Mouse (Mus musculus) yolk sac, embryonic 10.5 days (tissue): Measurements from ENCODE around the gene Psme2.

ENCODE experiments used
- DNase-seq: peaks from one replicate; pipeline ENCODE4 v3.0.0-alpha.2; 2017; ENCODE audit warnings: low spot score

Gene Psme2

DNA sequence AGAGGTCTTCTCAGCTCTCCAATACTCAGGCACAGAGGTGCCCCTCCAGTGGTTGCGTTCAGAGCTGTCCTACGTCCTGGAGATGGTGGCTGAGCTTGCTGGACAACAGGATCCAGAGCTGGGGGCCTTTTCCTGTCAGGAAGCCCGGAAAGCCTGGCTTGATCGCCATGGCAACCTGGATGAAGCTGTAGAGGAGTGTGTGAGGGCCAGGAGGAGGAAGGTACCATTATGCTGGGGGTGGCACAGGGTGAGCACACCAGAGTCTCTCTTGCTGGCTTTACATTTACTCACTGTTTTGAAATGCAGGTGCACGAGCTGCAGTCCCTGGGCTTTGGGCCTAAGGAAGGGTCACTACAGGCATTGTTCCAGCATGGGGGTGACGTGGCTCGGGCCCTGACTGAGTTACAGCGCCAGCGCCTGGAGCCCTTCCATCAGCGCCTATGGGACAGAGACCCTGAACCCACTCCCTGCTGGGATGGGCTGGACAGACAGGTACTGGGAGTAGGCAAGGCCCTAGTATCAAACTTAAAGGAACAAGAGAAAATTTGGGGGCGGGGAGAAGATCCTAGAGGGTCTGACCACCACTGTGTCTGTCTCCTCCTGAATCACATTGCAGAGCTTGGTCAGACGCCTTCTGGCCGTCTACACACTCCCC lies 5.2 kb upstream of the Psme2 start:
- DNase-seq = no peak

DNA sequence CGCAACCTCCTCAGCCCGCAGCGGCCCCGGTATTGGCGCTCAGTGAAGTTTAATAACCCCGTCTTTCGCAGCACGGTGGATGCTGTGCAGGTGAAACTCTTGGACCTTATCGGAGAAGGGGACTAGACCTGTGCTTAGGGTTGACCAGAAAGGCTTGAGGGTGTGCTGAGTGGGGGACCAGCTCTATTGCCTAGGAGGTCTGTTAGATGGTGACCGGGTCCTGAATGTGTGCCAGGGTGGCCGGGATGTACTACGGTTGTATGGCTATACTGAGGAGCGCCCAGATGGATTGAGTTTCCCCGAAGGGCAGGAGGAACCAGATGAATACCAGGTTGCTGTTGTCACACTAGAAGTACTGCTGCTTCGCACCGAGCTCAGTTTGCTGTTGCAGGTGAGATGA lies 1.3 kb upstream of the Psme2 start:
- DNase-seq = no peak

DNA sequence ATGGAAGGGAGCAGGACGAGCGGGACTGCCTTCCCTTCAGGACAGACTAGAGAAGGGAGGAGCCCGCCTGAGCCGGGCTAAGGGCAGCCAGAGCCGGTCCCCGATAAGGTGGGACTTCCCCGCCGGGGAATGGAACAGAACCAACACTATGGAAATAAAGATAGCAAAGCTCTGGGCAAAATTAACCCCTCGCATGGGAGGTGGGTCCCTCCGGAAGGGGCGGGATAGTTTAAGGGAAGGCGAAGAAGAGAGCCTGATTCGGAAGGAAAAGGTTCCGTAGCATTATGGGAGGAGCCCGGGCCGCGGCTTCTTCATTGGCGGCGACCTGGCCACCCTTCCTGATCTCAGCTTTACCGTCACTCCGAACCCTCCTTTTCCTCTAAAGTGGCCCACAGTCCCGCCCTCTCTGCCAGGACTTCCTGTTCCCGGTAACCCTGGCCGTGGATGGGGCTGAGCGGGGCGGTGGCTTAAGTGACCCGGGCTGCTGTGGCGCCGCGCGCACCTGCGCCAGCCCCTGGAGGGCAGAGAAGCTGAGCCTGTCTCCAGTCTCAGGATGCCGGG lies 498 bp upstream of the Psme2 start, which contains the start of gene Rnf31:
Gene Rnf31, plus strand, starts transcription at position 378 of the 561 bp plus-strand sequence.
- DNase-seq = peak; percentile 95

DNA sequence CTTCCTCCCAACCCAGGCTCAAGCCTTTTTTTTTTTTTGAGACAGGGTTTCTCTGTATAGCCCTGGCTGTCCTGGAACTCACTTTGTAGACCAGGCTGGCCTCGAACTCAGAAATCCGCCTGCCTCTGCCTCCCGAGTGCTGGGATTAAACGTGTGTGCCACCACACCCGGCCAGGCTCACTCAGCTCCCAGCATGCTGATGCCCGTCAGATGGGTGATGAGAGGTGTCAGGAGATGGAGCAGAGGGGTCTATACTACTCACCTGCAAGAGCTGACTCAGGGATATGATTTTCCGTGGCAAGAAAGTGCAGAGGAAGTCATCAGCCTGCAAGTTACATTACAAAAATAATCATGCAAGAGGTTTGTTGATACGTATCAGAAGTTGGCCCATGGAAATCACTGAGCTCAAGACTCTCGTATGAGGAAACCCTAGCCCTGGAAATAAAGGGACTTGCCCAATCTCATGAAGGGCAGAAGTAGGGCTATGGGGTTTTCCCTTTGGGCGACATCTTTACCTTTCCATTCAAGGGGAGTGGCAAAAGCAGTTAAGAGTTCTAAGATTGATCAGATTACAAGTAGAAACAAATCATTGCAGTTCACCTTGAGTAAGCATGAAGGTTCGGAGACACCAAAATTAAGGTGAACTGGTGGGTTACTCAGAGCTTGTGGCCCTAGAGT lies 1.0 kb downstream of the Psme2 start:
- no peak for DNase-seq

DNA sequence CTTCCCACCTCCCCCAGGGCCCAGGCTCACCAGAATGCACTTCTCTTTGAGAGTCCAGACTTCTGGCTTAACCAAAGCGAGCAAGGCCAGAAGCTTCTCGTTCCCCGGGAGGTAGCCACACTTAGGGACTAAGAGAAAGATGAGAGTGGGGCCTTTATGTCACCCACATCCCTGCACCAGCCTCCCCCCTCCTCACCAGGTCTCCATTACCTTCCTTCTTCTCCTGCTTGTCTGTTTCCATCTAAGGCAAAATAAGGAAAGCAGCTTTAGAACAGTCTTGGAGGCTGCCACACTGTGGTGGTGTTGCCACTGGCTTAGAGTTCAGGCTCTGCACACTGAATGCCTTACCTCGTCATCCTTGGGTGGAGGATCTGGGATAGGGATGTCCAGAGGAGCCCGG lies 1.6 kb downstream of the Psme2 start:
- no peak for DNase-seq

DNA sequence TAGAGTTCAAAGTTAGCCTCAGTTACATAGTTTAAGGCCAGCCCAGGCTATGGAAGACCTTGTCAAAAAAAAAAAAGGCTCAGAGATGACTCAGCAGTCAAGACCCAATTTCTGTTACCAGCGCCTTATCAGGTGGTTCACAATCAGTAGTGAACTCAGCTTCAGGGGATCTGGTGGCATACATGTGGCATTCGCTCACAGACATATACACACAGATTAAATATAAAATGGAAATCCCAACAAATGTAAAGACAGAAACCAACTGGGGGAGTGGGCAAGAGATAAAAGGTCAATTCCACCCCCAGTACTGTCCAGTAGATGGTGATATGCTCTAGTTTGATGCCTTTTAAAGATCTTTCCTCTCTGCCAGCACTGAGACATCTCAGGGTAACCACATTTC lies 4.8 kb downstream of the Psme2 start:
- no peak for DNase-seq

DNA sequence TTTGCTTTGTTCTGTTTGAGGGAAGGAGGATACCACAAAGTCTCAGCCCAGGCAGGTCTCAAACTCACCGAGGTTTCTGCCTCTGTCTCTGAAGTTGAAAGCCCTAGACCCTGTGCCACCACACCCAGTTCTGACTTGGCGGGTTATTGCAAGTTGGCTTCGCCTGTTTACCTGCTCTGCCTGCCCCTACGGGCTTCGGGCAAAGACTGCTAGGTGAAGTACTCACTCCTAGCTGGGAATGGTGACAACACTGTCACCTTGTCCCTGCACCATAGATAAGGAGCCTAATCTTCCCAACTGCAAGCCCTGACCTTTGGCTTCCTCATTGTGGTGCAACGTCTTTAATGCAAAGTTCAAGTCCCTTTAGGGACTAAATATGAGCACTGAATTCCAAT lies 5.3 kb downstream of the Psme2 start:
- peak; percentile 79 for DNase-seq

DNA sequence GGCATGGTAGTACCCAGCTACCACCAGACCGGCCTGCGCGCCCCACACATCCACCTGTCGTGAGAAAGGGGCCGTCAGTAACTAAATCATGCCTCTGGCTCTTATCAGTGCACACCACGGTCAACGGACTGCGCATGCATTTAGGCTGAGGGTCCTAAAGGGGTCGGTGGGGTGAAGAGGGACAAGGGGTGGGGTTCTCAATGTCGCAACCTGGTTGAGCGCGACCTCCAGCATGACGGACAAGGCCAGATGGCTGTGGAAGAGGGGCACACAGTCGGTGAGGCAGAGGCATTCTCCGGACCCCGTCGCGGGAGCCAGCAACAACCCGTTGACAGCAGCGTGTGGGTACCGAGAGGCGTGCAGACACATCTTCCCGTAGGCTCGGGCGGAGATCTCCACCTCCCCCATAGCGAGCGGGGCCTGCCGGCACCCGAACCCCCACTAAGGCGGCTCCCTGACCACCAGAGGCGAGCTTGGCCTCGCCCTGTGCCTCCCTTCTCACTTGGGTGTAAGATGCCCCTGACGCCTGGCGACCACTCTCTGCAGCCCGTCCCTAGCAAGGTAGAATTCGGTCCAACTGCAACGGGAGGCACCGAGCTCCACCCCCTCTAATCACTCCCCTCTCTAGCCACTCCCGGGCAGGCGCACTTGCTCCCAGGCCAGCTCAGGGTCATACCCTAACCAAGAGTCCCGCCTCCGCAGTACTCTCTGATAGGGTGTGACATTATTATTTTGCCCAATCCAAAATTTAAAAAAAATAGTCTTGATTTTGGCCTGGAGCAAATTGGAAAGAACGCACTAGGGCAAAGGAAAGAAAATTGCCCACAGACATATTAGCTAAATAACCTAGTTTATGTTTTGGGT lies 6.0 kb downstream of the Psme2 start, which contains the start of gene Emc9:
Gene Emc9, minus strand, starts transcription at position 601 of the 864 bp plus-strand sequence.
- peak; percentile 85 for DNase-seq

DNA sequence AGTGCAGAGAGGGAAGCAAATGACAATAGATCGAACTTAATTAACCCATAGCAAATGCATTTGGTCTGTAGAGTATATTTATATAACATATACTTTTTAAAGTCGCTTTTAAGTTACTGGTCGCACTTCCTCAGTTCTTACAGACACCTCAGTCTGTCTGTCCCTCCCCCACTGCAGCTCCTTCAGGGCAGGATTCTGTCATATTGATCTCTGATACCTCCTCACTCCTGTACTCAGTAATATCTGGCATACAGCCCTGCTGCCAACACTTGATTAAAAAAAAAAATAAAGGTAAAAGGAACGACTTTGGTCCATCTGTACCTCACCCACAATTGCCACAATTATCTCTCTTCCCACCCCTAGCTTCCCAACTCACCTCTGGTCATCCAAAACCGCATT lies 6.6 kb downstream of the Psme2 start:
- no peak for DNase-seq

DNA sequence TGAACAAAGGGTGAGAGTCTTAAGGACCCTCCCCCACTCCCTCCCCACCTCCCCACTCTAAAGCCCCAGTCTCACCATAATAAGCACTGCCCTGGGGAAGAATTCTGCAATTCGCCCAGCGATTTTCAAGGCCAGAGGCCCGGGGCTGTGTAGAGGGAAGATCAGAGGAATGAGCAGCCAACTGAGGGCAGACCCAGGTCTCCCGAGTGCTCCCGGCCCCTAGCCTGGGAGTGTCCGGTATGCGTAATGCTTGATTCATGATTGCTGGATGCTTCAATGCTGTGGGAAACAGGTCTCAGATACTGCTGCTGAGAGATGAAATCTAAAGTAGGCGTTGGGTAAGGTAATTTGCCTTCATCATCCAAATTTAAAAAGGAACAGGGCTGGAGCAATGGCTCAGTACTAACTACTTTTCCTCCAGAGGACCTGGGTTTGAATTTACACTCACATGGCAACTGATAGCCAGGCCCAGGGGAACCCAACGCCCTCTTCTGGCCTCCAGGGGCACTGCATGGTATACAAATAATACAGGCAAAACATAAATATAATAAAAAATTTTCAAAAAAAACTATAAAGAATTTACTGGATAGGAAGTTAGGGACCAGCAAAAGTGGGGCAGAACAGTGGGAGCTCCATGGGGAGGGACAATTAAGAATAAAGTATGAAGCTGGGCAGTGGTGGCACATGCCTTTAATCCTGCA lies 8.8 kb downstream of the Psme2 start:
- DNase-seq = no peak

DNA sequence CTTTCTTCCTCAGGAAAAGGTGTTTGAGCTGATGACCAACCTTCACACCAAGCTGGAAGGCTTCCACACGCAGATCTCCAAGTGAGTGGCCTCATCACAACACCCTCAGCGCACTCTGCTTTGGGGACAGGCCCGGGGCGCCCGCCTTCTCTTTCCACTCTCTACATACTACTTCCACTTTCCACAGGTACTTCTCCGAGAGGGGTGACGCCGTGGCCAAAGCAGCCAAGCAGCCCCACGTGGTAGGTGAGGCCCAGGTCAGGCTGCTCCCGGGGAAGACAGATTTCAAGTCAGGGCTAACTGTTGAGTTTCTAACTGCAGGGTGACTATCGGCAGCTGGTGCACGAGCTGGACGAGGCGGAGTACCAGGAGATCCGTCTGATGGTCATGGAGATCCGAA lies 10.2 kb downstream of the Psme2 start:
- no peak for DNase-seq

DNA sequence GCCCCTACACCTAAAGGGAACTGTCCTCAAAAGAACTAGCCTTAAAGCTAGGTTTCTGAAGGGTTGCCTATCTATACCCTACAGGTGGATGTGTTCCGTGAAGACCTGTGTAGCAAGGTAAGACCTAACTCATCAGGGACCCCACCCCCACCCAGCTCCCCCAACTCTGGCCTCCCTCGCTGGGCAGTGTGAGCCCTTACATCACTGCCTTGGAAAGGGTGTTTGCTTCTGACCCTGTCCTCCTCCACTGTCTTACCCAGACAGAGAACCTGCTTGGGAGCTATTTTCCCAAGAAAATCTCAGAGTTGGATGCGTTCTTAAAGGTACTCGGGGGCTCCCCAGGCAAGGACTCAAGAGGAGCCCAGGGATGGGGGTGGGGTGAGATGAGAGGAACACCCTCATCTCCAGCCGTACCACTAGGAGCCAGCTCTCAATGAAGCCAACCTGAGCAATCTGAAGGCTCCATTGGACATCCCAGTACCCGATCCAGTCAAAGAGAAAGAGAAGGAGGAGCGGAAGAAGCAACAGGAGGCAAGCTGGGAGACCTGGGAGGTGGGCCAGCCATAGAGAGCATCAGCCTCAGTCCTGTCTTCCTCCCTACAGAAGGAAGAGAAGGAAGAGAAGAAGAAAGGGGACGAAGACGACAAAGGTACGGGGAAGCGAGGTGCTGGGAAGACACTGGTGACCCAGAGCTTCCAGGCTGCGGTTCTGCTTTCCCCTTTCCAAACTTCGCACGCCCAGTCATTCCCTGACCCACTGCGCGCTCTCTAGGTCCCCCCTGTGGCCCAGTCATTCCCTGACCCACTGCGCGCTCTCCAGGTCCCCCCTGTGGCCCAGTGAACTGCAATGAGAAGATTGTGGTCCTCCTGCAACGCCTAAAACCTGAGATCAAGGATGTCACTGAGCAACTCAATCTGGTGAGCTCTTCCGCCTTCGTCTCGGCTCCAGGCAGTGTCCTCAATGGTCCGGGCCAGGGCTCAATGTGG lies 11.1 kb downstream of the Psme2 start:
- DNase-seq = no peak

DNA sequence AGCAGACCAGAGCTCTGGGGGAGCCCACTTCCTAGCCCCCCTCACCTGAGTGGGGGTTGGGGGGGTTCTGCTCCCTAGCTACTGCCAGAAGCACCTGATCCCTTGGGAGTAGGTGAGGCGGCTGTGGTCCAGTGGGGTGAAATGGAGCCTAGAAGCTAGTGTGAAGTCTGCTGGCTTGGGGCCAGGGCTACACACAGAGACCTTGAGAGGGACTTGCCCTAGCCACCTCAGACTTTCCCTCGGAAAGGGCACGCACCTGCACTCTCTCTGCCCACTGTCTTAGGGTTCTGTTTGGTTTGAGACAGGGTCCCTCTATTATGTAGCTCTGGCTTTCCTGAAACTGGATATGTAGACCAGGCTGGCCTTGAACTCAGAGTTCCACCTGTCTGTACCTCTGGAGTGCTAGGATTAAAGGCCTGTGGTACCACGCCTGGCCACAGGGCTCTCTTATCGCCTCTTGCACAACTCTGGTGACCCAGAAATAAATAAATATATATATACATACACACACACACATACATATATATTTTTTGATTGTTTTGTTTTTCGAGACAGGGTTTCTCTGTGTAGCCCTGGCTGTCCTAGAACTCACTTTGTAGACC lies 12.1 kb downstream of the Psme2 start:
- DNase-seq = no peak

DNA sequence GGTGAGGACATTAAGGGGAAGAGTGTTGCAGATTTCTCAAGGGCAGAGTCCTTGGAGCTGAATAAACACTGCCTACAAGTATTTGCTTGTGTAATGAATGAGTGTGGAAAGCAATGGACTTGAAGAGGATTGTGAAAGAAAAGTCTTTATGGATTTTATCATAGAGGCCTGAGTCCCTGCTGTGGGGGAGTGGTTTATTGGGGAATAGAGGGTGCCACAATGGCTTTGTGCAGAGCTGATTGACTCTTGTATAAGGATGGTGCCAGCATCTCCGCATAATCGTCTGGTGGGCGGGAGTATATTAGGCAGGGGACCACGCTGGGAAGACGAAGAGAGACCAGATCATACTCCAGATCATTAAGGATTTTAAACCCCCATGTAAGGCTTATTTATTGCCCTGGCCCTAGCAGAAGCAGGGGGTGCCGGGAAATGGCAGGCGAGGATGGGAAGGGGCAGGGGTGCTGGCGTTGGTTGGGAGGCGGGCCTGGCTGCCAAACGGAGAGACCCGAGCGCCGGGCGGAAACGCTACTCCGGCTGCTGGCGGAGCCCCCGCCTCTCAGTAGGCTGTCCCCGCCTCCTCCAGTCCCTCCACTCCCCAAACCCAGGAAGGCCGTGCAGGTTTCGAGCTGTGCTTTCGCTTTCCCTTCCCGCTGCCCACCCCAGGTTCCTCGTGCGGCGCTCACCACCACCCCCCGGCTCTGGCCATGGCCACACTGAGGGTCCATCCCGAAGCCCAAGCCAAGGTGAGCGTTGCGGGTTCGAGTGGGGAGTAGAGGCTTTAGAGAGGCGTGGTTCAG lies 12.8 kb downstream of the Psme2 start, which contains the start of gene Psme1:
Gene Psme1, plus strand, starts transcription at position 253 of the 797 bp plus-strand sequence.
- peak; percentile 83 for DNase-seq

DNA sequence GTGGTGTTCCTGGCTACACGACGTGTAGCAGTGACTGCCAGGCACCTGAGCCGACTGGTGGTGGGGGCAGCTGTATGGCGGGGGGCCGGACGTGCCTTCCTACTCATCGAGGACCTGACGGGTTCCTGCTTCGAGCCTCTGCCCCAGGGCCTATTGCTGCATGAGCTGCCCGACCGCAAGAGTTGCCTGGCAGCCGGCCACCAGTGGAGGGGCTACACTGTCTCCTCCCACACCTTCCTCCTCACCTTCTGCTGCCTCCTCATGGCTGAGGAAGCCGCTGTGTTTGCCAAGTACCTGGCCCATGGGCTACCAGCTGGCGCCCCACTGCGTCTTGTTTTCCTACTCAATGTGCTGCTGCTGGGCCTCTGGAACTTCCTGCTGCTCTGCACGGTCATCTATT lies 14.5 kb downstream of the Psme2 start:
- no peak for DNase-seq

DNA sequence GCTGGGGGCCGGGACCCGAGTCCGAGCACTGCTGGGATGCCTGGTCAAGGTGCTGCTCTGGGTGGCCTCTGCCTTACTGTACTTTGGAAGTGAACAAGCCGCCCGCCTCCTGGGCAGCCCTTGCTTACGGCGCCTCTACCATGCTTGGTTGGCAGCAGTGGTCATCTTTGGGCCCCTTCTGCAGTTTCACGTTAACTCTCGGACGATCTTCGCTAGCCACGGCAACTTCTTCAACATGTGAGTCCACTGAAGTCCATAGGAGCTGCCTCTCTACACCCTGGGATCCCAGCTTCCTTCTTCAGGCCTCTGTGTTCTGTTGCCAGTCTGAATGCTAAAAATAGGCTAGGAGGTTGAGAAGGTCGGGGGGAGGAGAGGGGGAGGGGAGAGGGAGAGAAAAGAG lies 15.2 kb downstream of the Psme2 start:
- no peak for DNase-seq

DNA sequence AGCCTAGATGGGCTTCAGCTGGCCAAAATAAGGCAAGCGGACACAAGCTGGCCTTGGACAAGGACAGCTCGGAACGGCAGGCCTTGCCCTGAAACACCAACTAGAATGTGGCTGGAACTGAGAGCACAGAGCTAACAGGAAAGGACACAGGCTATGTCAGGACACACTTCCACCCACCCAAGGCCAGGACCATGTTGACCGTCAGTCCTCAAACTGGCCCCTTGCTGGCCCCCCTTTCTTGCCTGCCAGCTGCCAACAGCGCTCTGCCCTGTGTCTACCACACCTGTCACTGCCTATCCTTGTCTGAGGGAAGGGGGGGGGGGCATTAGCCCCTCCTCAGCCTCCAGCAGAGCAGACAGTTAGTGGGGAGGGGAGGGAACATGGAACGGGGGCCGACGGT lies 15.6 kb downstream of the Psme2 start, which contains the start of gene Fitm1:
Gene Fitm1, plus strand, starts transcription at position 316 of the 400 bp plus-strand sequence.
- DNase-seq = no peak

DNA sequence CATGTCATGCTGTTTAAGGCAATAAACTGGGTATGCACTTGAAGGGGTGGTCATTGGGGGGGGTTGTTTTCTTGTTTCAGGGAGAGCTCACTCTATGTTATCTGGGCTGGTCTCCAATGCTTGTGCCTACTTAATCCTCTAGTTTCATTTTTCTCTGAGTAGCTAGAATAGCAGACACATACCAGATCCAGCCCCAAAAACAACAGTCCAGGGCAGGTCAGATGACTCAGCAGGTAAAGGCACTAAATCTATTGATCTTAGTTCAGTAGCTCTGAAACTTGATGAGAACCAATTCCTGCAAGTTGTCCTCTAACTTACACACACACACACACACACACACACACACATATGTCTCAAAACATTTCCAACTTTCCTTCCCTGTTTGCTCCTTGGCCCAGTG lies 19.2 kb downstream of the Psme2 start:
- no peak for DNase-seq

DNA sequence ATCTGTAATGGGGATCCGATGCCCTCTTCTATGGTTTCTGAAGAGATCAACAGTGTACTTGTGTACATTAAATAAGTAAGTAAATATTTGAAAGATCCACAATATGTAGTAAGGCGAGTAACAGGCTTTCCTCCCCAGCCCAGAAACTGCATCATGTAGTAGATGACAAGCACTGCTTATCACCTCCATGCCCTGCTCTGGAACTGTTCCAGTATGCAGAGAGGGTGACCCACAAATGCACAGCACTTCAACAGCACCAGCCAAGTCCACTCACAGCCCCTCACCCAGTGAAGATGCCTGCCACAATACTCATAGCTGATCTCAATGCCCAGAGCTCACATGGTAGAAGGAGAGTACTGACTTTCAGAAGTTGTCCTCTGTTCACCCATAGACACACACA lies 20.3 kb downstream of the Psme2 start:
- DNase-seq = no peak
